Mouse (Mus musculus) spleen, adult 2 months (tissue): Measurements from ENCODE around the gene Pam. TPM values are rescaled to one million over a fixed set of nuclear protein-coding genes. Genes with fewer than 3 reads are reported as not detected.

Source experiments
- DNase-seq, 2 experiments: peaks; one replicate each; pipeline versions ENCODE4 v3.0.0 to v3.0.0-alpha.2; 2012 to 2021; ENCODE audit warnings: low spot score in 2 of 2, low read depth in 1 of 2
- H3K27ac ChIP-seq: fragments of 200-500 bp; 2 replicates; pipeline ENCODE4 v1.5.1; 2012; ENCODE audit warnings: low read length, inconsistent platforms; ENCODE audit not compliant: insufficient read depth
- H3K27me3 ChIP-seq: fragments of 200-500 bp; 2 replicates; pipeline ENCODE4 v1.6.1; 2012; ENCODE audit warnings: mild to moderate bottlenecking, moderate library complexity, low read length, inconsistent platforms; ENCODE audit not compliant: control insufficient read depth, insufficient read depth
- H3K36me3 ChIP-seq: fragments of 200-500 bp; 2 replicates; pipeline ENCODE4 v1.6.1; 2012; ENCODE audit warnings: mild to moderate bottlenecking, low read length, inconsistent platforms; ENCODE audit not compliant: control insufficient read depth, insufficient read depth
- H3K4me1 ChIP-seq: fragments of 200-500 bp; 2 replicates; pipeline ENCODE4 v1.6.1; 2011; ENCODE audit warnings: inconsistent platforms; ENCODE audit not compliant: control insufficient read depth, insufficient read depth, insufficient read length
- H3K4me3 ChIP-seq: fragments of 200-500 bp; 2 replicates; pipeline ENCODE4 v1.5.1; 2011; ENCODE audit warnings: mild to moderate bottlenecking, inconsistent platforms; ENCODE audit not compliant: insufficient read depth, insufficient read length; ENCODE audit errors: extremely low read depth
- CTCF ChIP-seq: fragments of 200-500 bp; IDR thresholded peaks from 2 replicates; pipeline ENCODE4 v1.5.1; 2011; ENCODE audit warnings: mild to moderate bottlenecking, inconsistent platforms; ENCODE audit not compliant: insufficient read depth, insufficient read length, insufficient replicate concordance; ENCODE audit errors: extremely low read depth
- POLR2A ChIP-seq: fragments of 200-500 bp; IDR thresholded peaks from 2 replicates; pipeline ENCODE4 v1.6.1; 2011; ENCODE audit warnings: low read depth, low read length, inconsistent platforms
- WGBS: fragments of 180-500 bp; shearing (Covaris S2); methylation state at CpG from one replicate; pipeline ENCODE4 v1.1.7; 2018; 5-methylcytosine and 5-hydroxymethylcytosine counted together
- polyA plus RNA-seq: library from polyadenylated mRNA; depleted of rRNA; stranded (reverse); fragments of >200 nt; gene quantifications from 2 replicates; pipeline ENCODE4 v1.2.3, GENCODE M21; 2012

The Pam gene
- polyA plus RNA-seq, 1 experiment = 22.8 TPM

DNA sequence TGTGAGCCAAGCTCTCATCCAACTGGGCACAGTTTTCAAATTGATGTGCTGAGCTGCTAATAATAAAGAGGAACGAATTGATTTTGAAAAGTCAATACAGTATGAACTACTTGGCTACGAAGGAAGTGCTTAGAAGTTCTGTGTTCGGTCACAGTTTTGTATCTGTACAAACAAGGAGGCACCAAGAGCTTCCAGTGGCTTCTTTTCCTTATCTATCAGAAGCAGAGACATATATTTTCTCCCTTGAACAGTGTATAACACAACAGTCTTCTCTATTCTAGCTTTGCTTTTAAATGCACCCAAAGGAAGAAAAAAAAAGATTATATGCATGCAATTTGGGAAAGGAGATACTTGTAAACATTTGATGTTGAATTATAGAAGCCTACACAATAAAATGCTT lies 30.8 kb upstream of the Pam start:
- Histone ChIP-seq H3K36me3 (no peaks in the 10 kb centered on the region), H3K4me3 (no peak overlapping the region), H3K4me1 (no peaks in the 10 kb centered on the region; the same call in 1 of the 2 replicates), H3K27ac (no peak overlapping the region), H3K27me3 (no peaks in the 10 kb centered on the region)
- DNase-seq = no peak
- 91% methylated on average over 3 of the region's 3 CpGs for WGBS
- TF ChIP-seq POLR2A (no peak), CTCF (no peak)

DNA sequence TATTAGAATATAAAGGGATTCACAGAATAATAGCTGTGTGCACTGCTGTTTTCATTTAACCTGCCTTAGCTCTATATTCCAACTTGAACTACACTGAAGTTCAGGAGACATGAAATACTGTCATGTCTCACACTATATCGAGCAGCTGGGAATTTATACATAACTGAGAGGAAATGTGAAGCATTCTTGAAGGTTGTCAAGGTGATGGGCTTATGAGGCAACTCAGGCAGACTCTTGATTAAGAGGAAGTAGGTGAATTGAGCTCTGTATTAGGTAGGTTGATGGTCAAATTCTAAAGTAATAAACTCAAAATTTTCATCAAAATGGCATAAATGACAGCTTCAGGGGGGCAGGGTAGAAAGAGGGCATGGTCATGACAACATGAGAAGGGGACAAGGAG lies 29.3 kb upstream of the Pam start:
- no peak overlapping the region for H3K27ac ChIP-seq
- H3K36me3 ChIP-seq = no peaks in the 10 kb centered on the region
- H3K4me3 ChIP-seq = no peak overlapping the region
- 9% methylated on average over 1 of the region's 1 CpGs for WGBS
- TF ChIP-seq POLR2A (no peak), CTCF (no peak)
- H3K4me1 ChIP-seq = no peaks in the 10 kb centered on the region
- no peaks in the 10 kb centered on the region; the same call in 1 of the 2 replicates for H3K27me3 ChIP-seq
- no peak for DNase-seq

- 91% methylated on average over 6 of the region's 6 CpGs for WGBS
- H3K4me3 ChIP-seq = no peak overlapping the region
- TF ChIP-seq POLR2A = no peak
- TF ChIP-seq CTCF = no peak
- no peaks in the 10 kb centered on the region for H3K36me3 ChIP-seq
- no peak for DNase-seq
- H3K27ac ChIP-seq = no peak overlapping the region
- no peaks in the 10 kb centered on the region; the same call in 1 of the 2 replicates for H3K27me3 ChIP-seq
- peaks cover 2% of the 10 kb centered on the region; the same call in 1 of the 2 replicates for H3K4me1 ChIP-seq
Observed at GRCm38 (mm10) chr1:98119595-98119994, 24.1 kb upstream of the Pam start.

DNA sequence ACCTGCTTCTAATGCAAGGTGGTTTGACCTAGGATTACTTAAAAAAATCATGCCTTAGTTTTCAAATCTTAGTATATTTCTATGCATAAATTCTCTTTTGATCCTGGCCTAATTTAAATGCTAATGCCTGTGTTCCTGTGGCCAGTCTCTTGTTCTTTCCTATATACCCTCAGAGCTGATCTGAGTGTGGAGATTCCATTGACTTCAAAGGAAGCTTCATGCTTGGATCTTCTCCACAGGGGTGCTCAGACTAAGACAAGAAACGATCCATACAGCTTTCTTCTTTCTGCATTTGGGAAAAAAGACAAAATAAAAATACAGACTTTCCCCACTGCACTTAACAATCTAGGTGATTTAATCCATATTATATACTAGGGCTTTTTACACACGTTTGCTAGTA lies 12.2 kb upstream of the Pam start:
- no peak overlapping the region for H3K4me3 ChIP-seq
- H3K27ac ChIP-seq = no peak overlapping the region
- no peaks in the 10 kb centered on the region for H3K36me3 ChIP-seq
- H3K4me1 ChIP-seq = no peaks in the 10 kb centered on the region
- no peaks in the 10 kb centered on the region for H3K27me3 ChIP-seq
- no peak for DNase-seq
- TF ChIP-seq POLR2A (no peak), CTCF (no peak)
- WGBS = 81% methylated on average over 2 of the region's 2 CpGs

- Histone ChIP-seq H3K4me1 (peaks cover 3% of the 10 kb centered on the region; the same call in 1 of the 2 replicates), H3K27me3 (peaks cover 2% of the 10 kb centered on the region; the same call in 1 of the 2 replicates), H3K36me3 (no peaks in the 10 kb centered on the region), H3K27ac (no peak overlapping the region), H3K4me3 (no peak overlapping the region)
- 92% methylated on average over 4 of the region's 4 CpGs for WGBS
- DNase-seq = no peak
- TF ChIP-seq CTCF = no peak
- no peak for TF ChIP-seq POLR2A
Observed at GRCm38 (mm10) chr1:98099441-98099840, 4.0 kb upstream of the Pam start.

DNA sequence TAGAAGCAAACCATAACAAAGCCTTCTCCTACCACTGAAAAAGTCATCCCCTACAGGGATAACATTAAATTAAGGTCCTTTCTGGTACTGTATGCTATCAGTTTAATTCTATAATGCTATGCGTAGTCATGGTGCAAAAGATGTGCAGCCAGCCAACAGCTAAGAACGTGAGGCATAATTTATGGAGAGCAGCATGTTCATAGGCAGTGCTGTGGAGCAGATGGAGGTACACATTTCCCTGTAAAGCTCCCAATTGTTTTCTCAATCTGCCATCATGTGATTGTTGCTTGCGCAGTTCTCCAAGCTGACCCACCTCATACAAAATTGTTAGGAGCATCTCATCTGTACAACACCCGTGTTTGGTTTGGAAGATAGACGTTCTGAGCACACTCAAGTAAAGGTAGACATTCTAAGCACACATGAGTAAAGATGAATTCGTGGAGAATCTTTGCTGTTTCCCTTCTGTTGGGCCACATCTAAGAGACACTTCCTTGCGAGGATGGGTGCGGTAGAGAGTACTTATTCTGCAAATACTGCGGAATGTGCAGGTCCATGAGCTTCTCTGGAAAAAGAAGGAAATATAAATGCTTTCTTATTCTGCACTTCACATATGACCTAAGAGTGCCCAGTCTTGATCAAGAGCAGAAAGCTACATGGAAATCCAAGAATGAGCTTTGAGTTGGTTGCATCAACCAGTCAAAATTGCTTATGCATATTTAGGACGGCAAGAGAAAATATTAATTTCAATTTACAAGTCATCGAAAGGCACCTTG lies 2.7 kb upstream of the Pam start:
- no peak for DNase-seq
- WGBS = 93% methylated on average over 11 of the region's 11 CpGs
- Histone ChIP-seq H3K27ac (no peak overlapping the region), H3K27me3 (peaks cover 2% of the 10 kb centered on the region; the same call in 1 of the 2 replicates), H3K4me3 (no peak overlapping the region), H3K36me3 (no peaks in the 10 kb centered on the region), H3K4me1 (peaks cover 3% of the 10 kb centered on the region; the same call in 1 of the 2 replicates)
- no peak for TF ChIP-seq POLR2A
- no peak for TF ChIP-seq CTCF

GRCm38 (mm10) chr1:98096396-98096935 lies 1.0 kb upstream of the Pam start:
- no peak for TF ChIP-seq CTCF
- no peak for TF ChIP-seq POLR2A
- no peak overlapping the region for H3K4me3 ChIP-seq
- H3K4me1 ChIP-seq = peaks cover 3% of the 10 kb centered on the region; the same call in 1 of the 2 replicates
- H3K27ac ChIP-seq = no peak overlapping the region
- peaks cover 2% of the 10 kb centered on the region; the same call in 1 of the 2 replicates for H3K27me3 ChIP-seq
- 87% methylated on average over 1 of the region's 1 CpGs for WGBS
- DNase-seq = no peak
- H3K36me3 ChIP-seq = no peaks in the 10 kb centered on the region
